In the genomic region with DNA sequence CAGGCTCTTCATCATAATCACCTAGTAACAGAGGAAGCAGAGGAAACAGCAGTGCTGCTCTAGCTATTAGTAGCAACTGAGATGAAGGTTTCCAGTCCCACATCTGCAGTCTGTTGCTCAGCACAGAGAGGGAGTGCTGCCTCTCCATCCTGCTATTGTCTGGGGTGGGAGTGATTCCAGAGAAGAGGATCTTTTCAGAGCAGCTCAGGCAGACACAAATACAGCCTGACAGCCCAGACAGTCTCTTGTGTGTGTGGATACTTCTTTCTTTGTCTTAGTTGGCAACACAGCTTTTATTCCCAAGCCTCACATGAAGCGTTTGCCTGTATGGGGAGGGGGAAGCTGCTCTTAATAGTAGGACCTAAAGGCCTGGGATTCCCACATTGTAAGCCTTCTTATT, we compare ENCODE assay signal across 11 mouse cellular contexts.
DNase-seq lines count a peak whose midpoint lies in the region; ATAC-seq lines count a peak whose summit lies in the region.
"Had no signal": no experiment of that assay in that cellular context is flagged by ENCODE, and none has a peak within 500 bp of the region (broad histone marks: within the 10 kb centered on the region; RNA-seq: fewer than 3 reads in every experiment).

No protein-coding gene starts in this region.

- DNase-seq in kidney, adult 9 months: peak; percentile 42
- no peak for DNase-seq in kidney, adult 18-20 months
- DNase-seq in embryonic facial prominence, embryonic 10.5 days (ENCODE audit: low spot score): peak; percentile 10
- DNase-seq in hindbrain, embryonic 14.5 days (ENCODE audit: low spot score): no peak
- no peak for DNase-seq in right cerebral cortex, postnatal 10 days (ENCODE audit: low spot score in 2 of 2)
- DNase-seq in urinary bladder, adult 2 months (ENCODE audit: low spot score): no peak
- no peak for DNase-seq in lung, postnatal 4 days
- DNase-seq: right cerebral cortex, adult 18-20 months had no signal

- H3K9me3 ChIP-seq in embryonic facial prominence, embryonic 10.5 days: no peaks in the 10 kb centered on the region
- no peaks in the 10 kb centered on the region for H3K9me3 ChIP-seq in hindbrain, embryonic 14.5 days (ENCODE audit: control insufficient read depth, low read length)
- H3K9me3 ChIP-seq in neural tube, embryonic 12.5 days: no peaks in the 10 kb centered on the region
- H3K9me3 ChIP-seq: limb, embryonic 13.5 days had no signal

- no peak overlapping the region for H3K4me2 ChIP-seq in hindbrain, embryonic 14.5 days (replicated peaks)
- no peak overlapping the region for H3K4me2 ChIP-seq in neural tube, embryonic 12.5 days (replicated peaks)
- H3K4me2 ChIP-seq: limb, embryonic 13.5 days had no signal

- no peak overlapping the region for H3K27ac ChIP-seq in embryonic facial prominence, embryonic 10.5 days (replicated peaks)
- no peak overlapping the region for H3K27ac ChIP-seq in hindbrain, embryonic 14.5 days
- no peak overlapping the region for H3K27ac ChIP-seq in neural tube, embryonic 12.5 days
- H3K27ac ChIP-seq: limb, embryonic 13.5 days; macrophage had no signal

- peak; percentile 59; the same call in 1 of the 2 replicates for ATAC-seq in hindbrain, embryonic 14.5 days (ENCODE audit: low FRiP score)
- ATAC-seq in neural tube, embryonic 12.5 days (ENCODE audit: low FRiP score, low read depth): peak; percentile 75

- H3K4me3 ChIP-seq in embryonic facial prominence, embryonic 10.5 days: no peak overlapping the region
- no peak overlapping the region for H3K4me3 ChIP-seq in hindbrain, embryonic 14.5 days (replicated peaks; ENCODE audit: low read length)
- no peak overlapping the region for H3K4me3 ChIP-seq in neural tube, embryonic 12.5 days
- H3K4me3 ChIP-seq: limb, embryonic 13.5 days had no signal

- no peaks in the 10 kb centered on the region for H3K36me3 ChIP-seq in embryonic facial prominence, embryonic 10.5 days (replicated peaks)
- H3K36me3 ChIP-seq in hindbrain, embryonic 14.5 days (replicated peaks; ENCODE audit: control insufficient read depth, insufficient read depth): no peaks in the 10 kb centered on the region
- no peaks in the 10 kb centered on the region for H3K36me3 ChIP-seq in neural tube, embryonic 12.5 days
- H3K36me3 ChIP-seq: limb, embryonic 13.5 days had no signal

- peaks cover 76% of the 10 kb centered on the region for H3K27me3 ChIP-seq in embryonic facial prominence, embryonic 10.5 days (replicated peaks; ENCODE audit: low read depth, poor library complexity, severe bottlenecking)
- 0 out of 2 replicates have a peak, but pooled peaks cover 9% of the 10 kb centered on the region for H3K27me3 ChIP-seq in hindbrain, embryonic 14.5 days (ENCODE audit: control insufficient read depth, insufficient read depth, low read length)
- no peaks in the 10 kb centered on the region for H3K27me3 ChIP-seq in neural tube, embryonic 12.5 days (replicated peaks)

- H3K4me1 ChIP-seq in embryonic facial prominence, embryonic 10.5 days: peaks cover 3% of the 10 kb centered on the region; the same call in 1 of the 2 replicates
- no peaks in the 10 kb centered on the region for H3K4me1 ChIP-seq in hindbrain, embryonic 14.5 days (replicated peaks; ENCODE audit: control insufficient read depth, insufficient read depth, low read length)
- no peaks in the 10 kb centered on the region for H3K4me1 ChIP-seq in neural tube, embryonic 12.5 days
- H3K4me1 ChIP-seq: limb, embryonic 13.5 days had no signal

- H3K9ac ChIP-seq in hindbrain, embryonic 14.5 days: no peak overlapping the region
- H3K9ac ChIP-seq in neural tube, embryonic 12.5 days: no peak overlapping the region
- H3K9ac ChIP-seq: limb, embryonic 13.5 days had no signal

- WGBS in embryonic facial prominence, embryonic 10.5 days: 31% methylated on average over 1 of the region's 1 CpGs
- 27% methylated on average over 1 of the region's 1 CpGs for WGBS in hindbrain, embryonic 14.5 days
- 38% methylated on average over 1 of the region's 1 CpGs for WGBS in neural tube, embryonic 12.5 days

Comparison
In these comparisons a context has a peak if more than half of its experiments do, and no peak if none do; other contexts are left out.
1. DNase-seq: peak in kidney, adult 9 months (single experiment) and embryonic facial prominence, embryonic 10.5 days (single experiment); none in kidney, adult 18-20 months (single experiment), hindbrain, embryonic 14.5 days (single experiment), right cerebral cortex, postnatal 10 days (0 of 2), urinary bladder, adult 2 months (single experiment) and lung, postnatal 4 days (0 of 2).